Mouse (Mus musculus): Measurements from ENCODE around the gene Il5.

The Il5 gene

GRCm38 (mm10) chr11:53720715-53721114 is at the start of gene Il5:
TSS of gene Il5 (plus strand) at chr11:53720794.
- TF ChIP-seq POU5F1 (IDR thresholded peaks at IDR 0.05; ENCODE audit: borderline replicate concordance, low read length) = no peak
- TF ChIP-seq NANOG (IDR thresholded peaks at IDR 0.05; ENCODE audit: borderline replicate concordance, low read length) = no peak
- no peak for TF ChIP-seq CTCF (conservative IDR thresholded peaks at IDR 0.05; ENCODE audit: low read length)
- Histone ChIP-seq H3K4me3 (replicated peaks; ENCODE audit: low read length) (no peak within 1 kb of the TSS), H3K27me3 (ENCODE audit: insufficient read depth, low read length) (peaks cover 10% of the 10 kb centered on the region; the same call in 1 of the 2 replicates), H3K36me3 (ENCODE audit: insufficient read depth, low read length) (no peaks in the 10 kb centered on the region), H3K9me3 (ENCODE audit: low read length) (no peaks in the 10 kb centered on the region), H3K4me1 (replicated peaks; ENCODE audit: low read depth, low read length) (no peaks in the 10 kb centered on the region)

DNA sequence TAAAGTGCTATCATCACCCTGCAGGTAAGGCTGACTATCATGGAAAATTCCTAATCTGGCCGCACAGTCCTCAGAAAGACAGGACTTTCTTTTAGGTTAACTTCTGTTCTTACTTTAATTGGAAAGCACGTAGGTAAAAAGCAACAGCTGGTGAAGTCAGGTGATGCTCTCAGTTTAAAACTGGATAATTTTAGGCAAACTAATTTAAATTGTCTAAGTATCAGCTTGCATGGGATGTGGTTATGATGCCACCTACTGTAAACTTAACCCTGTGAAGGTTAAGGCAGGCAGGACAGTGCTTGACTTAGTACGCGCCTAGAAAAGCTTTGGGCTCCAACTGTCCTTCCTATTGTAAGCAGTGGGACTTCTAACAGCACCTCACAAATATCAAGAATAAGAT is 49.2 kb upstream of the Il5 start:
- TF ChIP-seq NANOG (IDR thresholded peaks at IDR 0.05; ENCODE audit: borderline replicate concordance, low read length) (no peak), POU5F1 (IDR thresholded peaks at IDR 0.05; ENCODE audit: borderline replicate concordance, low read length) (no peak), CTCF (conservative IDR thresholded peaks at IDR 0.05; ENCODE audit: low read length) (no peak)
- Histone ChIP-seq H3K36me3 (ENCODE audit: insufficient read depth, low read length) (peaks cover 86% of the 10 kb centered on the region), H3K4me1 (replicated peaks; ENCODE audit: low read depth, low read length) (no peaks in the 10 kb centered on the region), H3K27me3 (ENCODE audit: insufficient read depth, low read length) (no peaks in the 10 kb centered on the region), H3K9me3 (ENCODE audit: low read length) (no peaks in the 10 kb centered on the region), H3K4me3 (replicated peaks; ENCODE audit: low read length) (no peak overlapping the region)

DNA sequence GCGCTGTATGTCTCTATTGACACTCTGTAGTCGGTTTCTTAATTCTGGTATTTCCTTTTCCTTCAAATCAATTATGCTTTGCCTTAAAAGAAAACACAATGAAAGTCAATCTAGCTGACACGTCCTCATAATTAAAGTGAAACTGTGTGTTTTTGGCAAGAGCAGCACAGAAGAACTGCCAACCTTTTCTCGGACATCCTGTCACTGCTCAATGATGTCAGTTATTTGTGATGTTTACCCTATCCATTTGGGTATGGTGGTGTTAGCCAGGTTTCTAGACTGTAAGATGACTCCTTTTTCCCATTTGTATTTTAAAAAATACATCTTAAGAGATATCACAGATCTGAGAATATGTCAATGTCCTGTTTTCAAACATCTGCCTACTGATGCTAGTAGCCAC is 40.5 kb upstream of the Il5 start:
- Histone ChIP-seq H3K27me3 (ENCODE audit: insufficient read depth, low read length) (no peaks in the 10 kb centered on the region), H3K9me3 (ENCODE audit: low read length) (no peaks in the 10 kb centered on the region), H3K4me1 (replicated peaks; ENCODE audit: low read depth, low read length) (no peaks in the 10 kb centered on the region), H3K4me3 (replicated peaks; ENCODE audit: low read length) (no peak overlapping the region), H3K36me3 (ENCODE audit: insufficient read depth, low read length) (peaks cover 77% of the 10 kb centered on the region)
- TF ChIP-seq CTCF (conservative IDR thresholded peaks at IDR 0.05; ENCODE audit: low read length) (no peak), POU5F1 (IDR thresholded peaks at IDR 0.05; ENCODE audit: borderline replicate concordance, low read length) (no peak), NANOG (IDR thresholded peaks at IDR 0.05; ENCODE audit: borderline replicate concordance, low read length) (no peak)

DNA sequence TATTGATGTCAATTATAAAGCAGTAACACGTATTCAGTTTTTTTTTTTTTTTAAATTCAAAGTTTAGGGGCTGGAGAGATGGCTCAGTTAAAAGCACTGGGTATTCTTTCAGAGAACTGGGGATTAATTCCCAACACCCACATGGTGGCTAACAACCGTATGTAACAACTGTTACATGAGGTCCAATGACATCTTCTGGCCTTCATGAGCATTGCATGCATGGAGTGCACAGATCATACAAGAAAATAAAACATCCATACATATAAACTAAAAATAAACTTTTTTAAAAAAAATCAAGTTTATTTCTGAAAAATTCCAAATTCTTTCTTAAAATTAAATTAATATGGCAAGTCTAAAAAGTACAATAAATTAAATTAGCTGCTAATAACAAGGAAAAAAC is 38.9 kb upstream of the Il5 start:
- H3K36me3 ChIP-seq (ENCODE audit: insufficient read depth, low read length) = peaks cover 78% of the 10 kb centered on the region
- H3K4me1 ChIP-seq (replicated peaks; ENCODE audit: low read depth, low read length) = no peaks in the 10 kb centered on the region
- no peaks in the 10 kb centered on the region for H3K9me3 ChIP-seq (ENCODE audit: low read length)
- no peaks in the 10 kb centered on the region for H3K27me3 ChIP-seq (ENCODE audit: insufficient read depth, low read length)
- no peak overlapping the region for H3K4me3 ChIP-seq (replicated peaks; ENCODE audit: low read length)
- TF ChIP-seq CTCF (conservative IDR thresholded peaks at IDR 0.05; ENCODE audit: low read length) (0 out of 2 replicates have a peak, but pooled peaks have one; percentile 4), POU5F1 (IDR thresholded peaks at IDR 0.05; ENCODE audit: borderline replicate concordance, low read length) (no peak)

DNA sequence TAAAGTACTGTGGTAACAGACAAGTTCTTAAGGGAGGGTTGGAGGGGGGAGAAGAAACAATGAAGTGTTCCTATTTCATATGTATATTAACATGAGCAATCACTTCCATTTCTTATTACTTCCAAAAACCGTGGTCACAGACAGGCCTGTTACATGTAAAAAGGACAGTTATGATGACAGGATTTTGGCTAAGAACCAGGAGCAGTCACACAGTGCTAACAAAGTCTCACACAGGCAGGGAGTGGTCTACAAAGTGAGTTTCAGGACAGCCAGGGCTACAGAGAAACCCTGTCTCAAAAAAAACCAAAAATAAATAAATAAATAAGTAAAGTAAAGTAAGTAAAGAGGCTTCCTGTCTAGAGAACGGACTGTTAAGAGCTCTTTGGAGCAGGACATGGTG is 38.4 kb upstream of the Il5 start:
- no peak overlapping the region for H3K4me3 ChIP-seq (replicated peaks; ENCODE audit: low read length)
- H3K36me3 ChIP-seq (ENCODE audit: insufficient read depth, low read length) = peaks cover 79% of the 10 kb centered on the region
- no peaks in the 10 kb centered on the region for H3K9me3 ChIP-seq (ENCODE audit: low read length)
- H3K27me3 ChIP-seq (ENCODE audit: insufficient read depth, low read length) = no peaks in the 10 kb centered on the region
- TF ChIP-seq NANOG (IDR thresholded peaks at IDR 0.05; ENCODE audit: borderline replicate concordance, low read length) = no peak
- no peak for TF ChIP-seq CTCF (conservative IDR thresholded peaks at IDR 0.05; ENCODE audit: low read length)
- TF ChIP-seq POU5F1 (IDR thresholded peaks at IDR 0.05; ENCODE audit: borderline replicate concordance, low read length) = no peak
- H3K4me1 ChIP-seq (replicated peaks; ENCODE audit: low read depth, low read length) = no peaks in the 10 kb centered on the region

DNA sequence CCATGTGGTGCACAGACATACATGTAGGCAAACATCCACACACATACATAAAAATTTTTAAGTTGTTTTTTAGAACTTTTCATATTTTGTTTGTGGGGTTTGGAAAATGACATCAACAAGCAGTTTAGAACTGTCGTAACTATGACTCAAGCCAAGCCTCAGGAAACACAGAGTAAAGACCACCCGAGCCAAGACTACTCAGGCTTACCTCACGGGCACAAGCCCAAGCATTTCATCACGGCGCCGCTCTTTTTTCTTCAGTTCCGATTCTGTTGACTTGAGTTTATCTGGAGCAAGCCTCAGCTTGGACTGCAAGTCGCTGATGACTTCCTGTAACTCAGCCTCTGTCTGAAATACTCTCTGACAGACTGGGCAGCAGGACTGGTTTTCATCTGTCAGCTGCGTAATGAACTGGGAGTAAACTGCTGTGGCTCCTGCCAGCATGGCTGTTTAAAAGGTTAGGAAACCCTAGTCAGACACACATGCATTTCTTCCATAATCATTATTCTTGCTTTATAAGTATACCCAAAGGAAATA is 37.5 kb upstream of the Il5 start:
- TF ChIP-seq POU5F1 (IDR thresholded peaks at IDR 0.05; ENCODE audit: borderline replicate concordance, low read length) = no peak
- TF ChIP-seq NANOG (IDR thresholded peaks at IDR 0.05; ENCODE audit: borderline replicate concordance, low read length) = no peak
- no peak for TF ChIP-seq CTCF (conservative IDR thresholded peaks at IDR 0.05; ENCODE audit: low read length)

GRCm38 (mm10) chr11:53691979-53692378 is 28.6 kb upstream of the Il5 start:
- H3K9me3 ChIP-seq (ENCODE audit: low read length) = no peaks in the 10 kb centered on the region
- no peak overlapping the region for H3K4me3 ChIP-seq (replicated peaks; ENCODE audit: low read length)
- H3K4me1 ChIP-seq (replicated peaks; ENCODE audit: low read depth, low read length) = no peaks in the 10 kb centered on the region
- H3K27me3 ChIP-seq (ENCODE audit: insufficient read depth, low read length) = no peaks in the 10 kb centered on the region
- H3K36me3 ChIP-seq (ENCODE audit: insufficient read depth, low read length) = peaks cover 69% of the 10 kb centered on the region
- TF ChIP-seq NANOG (IDR thresholded peaks at IDR 0.05; ENCODE audit: borderline replicate concordance, low read length) (no peak), POU5F1 (IDR thresholded peaks at IDR 0.05; ENCODE audit: borderline replicate concordance, low read length) (no peak), CTCF (conservative IDR thresholded peaks at IDR 0.05; ENCODE audit: low read length) (no peak)

More for the DNA sequence above, 37.5 kb upstream of the Il5 start:
- Histone ChIP-seq H3K27me3 (ENCODE audit: insufficient read depth, low read length) (no peaks in the 10 kb centered on the region), H3K36me3 (ENCODE audit: insufficient read depth, low read length) (peaks cover 79% of the 10 kb centered on the region), H3K4me3 (replicated peaks; ENCODE audit: low read length) (no peak overlapping the region), H3K9me3 (ENCODE audit: low read length) (no peaks in the 10 kb centered on the region), H3K4me1 (replicated peaks; ENCODE audit: low read depth, low read length) (no peaks in the 10 kb centered on the region)

DNA sequence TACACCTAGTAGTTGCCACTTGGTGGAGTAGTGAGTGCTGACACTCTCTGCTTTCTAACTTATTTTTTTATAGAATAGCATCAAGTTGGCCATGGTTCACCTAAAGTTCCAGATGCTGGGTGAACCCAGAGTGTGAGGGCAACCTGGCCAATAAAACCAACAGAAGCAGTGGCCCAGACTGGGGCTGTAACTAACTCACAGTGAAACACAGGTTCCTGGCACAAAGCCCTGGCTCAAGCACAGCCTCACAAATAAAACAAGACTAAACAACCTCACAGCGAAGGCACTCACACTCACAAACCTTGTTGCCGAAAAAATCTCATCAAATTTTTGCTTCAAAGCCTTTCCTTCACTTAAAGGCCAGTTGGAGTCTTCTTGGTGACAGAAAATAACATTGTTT is 22.1 kb upstream of the Il5 start:
- TF ChIP-seq POU5F1 (IDR thresholded peaks at IDR 0.05; ENCODE audit: borderline replicate concordance, low read length) (no peak), NANOG (IDR thresholded peaks at IDR 0.05; ENCODE audit: borderline replicate concordance, low read length) (no peak), CTCF (conservative IDR thresholded peaks at IDR 0.05; ENCODE audit: low read length) (no peak)
- Histone ChIP-seq H3K4me3 (replicated peaks; ENCODE audit: low read length) (no peak overlapping the region), H3K36me3 (ENCODE audit: insufficient read depth, low read length) (peaks cover 87% of the 10 kb centered on the region), H3K27me3 (ENCODE audit: insufficient read depth, low read length) (no peaks in the 10 kb centered on the region), H3K4me1 (replicated peaks; ENCODE audit: low read depth, low read length) (peaks cover 4% of the 10 kb centered on the region; the same call in 1 of the 2 replicates), H3K9me3 (ENCODE audit: low read length) (no peaks in the 10 kb centered on the region)

DNA sequence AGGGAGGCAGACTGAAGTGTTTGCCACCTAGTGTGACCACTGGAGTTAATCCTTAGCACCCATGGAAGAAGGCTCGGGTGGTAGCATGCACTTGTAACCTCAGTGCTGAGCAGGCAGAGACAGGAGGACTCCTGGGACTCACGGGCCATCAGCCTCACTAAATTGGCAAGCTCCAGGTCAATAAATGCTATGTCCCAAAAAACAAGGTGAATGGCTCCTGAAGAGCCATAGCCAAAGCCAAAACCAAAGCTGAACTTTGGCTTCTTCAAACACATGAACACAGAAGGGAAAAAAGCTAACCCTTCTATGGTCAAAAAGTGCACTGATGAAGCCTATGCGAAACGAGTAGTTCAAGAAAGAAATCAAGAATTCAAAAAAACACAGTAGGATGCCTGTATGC is 21.2 kb upstream of the Il5 start:
- Histone ChIP-seq H3K4me1 (replicated peaks; ENCODE audit: low read depth, low read length) (peaks cover 4% of the 10 kb centered on the region; the same call in 1 of the 2 replicates), H3K4me3 (replicated peaks; ENCODE audit: low read length) (no peak overlapping the region), H3K9me3 (ENCODE audit: low read length) (no peaks in the 10 kb centered on the region), H3K36me3 (ENCODE audit: insufficient read depth, low read length) (peaks cover 87% of the 10 kb centered on the region), H3K27me3 (ENCODE audit: insufficient read depth, low read length) (no peaks in the 10 kb centered on the region)
- no peak for TF ChIP-seq POU5F1 (IDR thresholded peaks at IDR 0.05; ENCODE audit: borderline replicate concordance, low read length)
